Mouse (Mus musculus): ENCODE measurements around the gene Lmo2.
"Not testable (repeated sequence)": the region's sequence is repeated elsewhere in the genome, so short reads cannot be mapped to it uniquely, and the experiment has no call there.

The Lmo2 gene

DNA sequence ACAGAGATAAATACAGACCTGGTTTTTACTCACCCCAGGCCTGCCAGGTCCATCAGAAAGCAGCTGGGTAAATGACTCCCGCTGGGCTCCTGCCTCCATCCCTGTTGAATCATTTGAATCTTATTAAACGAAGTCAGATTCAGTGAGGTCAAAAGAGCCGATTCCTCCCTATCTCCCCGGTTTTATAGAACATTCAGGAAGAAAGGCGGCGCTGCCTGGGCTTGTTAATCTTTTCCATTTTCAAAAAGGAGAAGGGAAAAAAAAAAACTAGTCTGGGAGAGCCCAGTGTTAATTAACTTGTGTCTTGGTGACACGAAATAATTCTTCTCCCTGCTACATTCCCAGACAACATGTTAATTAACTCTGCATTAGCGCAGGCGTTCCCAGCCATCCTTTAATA, 19.9 kb downstream of the Lmo2 start:
- DNase-seq (ENCODE audit: low spot score in 2 of 2) = no peak

DNA sequence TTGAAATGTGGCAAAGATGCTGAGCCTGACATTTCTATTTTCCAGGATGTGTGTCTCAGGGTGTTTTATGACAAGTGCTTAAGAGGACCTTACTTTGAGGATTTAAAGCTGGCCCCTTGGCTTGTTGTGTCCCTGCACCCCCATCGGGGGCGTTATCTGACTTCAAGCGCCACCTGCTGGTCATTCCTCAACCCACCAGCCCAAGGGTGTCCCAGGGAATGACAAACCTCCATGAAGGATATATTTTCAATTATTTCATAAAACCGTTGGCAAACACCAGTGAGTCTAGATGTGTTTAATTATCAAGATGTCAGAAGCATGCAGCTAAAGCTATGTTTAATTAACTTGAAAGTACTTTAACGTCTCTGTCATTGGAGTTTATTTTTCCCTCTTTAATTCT, 24.5 kb downstream of the Lmo2 start:
- peak; percentile 62 to 84 for DNase-seq (ENCODE audit: low spot score in 2 of 2)

DNA sequence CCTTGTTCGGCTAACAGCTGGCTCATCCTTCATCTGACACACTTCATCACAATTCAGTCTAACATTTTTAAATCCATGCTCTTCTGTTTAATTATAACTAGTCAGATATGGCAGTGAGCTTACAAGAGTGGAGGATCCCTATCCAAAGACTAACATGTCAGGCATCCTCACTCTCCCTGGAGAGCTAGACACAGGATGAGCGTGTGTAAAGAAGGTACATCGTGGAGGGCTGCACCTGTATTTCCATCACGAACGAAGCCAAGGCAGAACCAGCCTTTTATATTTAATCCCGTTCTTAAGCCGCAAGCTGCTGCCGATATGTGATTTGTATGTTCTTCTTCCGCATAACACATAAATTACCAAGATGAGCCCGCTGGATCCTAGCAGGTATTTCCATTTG, 25.4 kb downstream of the Lmo2 start:
- DNase-seq (ENCODE audit: low spot score in 2 of 2) = no peak

DNA sequence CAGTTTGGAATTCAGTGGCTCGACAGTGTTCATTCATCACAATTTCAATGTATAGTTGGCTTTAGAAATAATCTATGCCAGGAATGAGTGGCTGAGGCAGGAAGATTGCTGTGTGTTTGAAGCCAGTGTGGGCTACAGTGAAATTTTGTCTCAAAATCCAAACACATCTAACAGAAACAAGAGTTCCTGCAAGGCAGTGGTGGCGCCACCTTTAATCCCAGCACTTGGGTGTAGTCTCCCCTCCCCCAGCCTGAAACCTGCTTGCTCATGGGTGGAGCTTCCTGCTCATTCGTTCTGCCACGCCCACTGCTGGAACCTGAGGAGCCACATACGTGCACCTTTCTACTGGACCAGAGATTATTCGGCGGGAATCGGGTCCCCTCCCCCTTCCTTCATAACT, 29.8 kb downstream of the Lmo2 start:
- DNase-seq (ENCODE audit: low spot score in 2 of 2) = not testable (repeated sequence)

DNA sequence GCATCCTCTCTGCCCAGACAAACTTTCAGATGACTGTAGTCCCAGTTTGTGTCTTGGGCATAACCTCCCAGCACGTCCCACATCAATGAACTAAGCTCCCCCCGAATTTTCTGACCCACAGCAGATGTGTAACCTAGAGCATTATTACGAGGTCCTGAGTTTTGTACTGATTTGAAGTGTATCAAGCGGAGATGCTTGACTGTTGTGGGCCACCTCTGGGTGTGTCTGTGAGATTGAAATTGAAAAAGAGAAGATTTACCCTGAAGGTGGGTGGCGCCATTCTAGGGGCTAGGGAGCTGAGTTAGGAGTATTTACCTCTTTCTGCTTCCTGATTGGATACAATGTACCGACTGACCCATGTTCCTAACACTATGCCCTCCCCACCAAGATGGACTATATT, 31.9 kb downstream of the Lmo2 start:
- no peak for DNase-seq (ENCODE audit: low spot score in 2 of 2)

DNA sequence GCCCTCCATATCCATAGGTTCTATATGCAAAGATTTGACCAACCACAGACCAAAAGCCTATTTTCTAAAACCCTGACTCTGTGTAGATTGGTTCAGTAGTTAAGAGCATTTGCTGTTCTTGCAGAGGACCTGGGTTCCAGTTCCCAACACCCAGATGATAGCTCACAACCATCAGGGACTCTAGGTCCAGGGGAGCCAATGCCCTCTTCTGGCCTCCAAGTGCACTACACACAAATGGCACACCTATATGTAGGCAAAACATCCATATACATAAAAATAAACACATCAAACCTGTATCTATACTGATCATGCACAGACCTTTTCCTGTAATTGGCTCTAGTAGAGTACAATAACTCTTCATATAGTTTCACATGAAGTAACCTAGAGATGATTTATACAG, 33.5 kb downstream of the Lmo2 start:
- DNase-seq (ENCODE audit: low spot score in 2 of 2) = no peak

DNA sequence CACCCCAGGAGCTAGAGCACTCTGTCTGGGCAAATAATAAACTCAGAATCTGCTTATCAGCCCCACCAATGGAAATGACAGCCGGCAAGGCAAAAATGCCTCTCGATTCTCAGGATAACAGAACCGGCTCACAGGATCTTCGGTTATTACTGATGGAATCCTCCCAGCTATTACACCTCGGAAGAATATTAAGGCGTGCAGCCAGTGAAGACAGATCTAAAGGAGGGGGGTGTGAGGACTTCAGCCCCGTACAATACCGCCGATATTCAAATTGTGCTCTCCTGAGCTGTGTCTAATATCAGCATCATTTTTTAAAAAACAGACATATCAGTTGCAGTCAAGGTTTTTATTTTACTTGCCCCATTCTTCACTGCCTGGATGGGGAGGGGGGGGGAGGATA, 34.4 kb downstream of the Lmo2 start:
- DNase-seq (ENCODE audit: low spot score in 2 of 2) = no peak

DNA sequence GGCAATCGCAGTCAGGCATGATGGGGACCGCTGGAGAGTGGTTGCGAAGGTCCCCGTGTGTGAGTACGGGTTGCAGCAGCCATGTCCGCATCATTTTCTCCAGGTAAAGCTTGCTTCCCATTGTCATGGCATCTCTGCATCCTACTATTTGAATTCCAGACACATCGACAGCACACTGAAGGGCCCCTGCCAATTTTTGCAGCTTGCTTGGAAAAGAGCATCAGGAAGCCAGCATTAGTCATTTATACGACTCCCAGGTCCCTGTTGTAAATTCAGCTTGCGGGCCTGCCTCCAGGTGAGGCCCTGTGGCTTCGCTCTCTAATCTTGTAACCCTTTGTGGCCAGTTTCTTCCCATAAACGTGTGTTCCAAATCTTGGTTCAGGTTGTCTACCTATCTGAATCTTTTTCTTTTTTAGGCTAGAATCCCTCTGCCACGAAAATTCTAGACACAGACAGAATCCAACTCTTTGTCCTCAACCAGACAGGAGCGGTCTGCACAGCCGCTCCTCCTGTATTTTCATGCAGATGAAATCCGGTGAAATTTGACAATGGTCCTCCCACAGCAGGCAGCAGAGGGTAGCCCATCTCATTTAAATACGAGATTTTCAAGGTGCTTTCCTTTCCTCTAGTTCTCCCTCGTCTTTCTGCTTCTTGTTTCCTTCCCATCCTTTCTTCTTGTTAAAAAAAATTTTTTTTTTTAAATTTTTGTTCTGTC, 35.0 kb downstream of the Lmo2 start:
- DNase-seq (ENCODE audit: low spot score in 2 of 2) = no peak

DNA sequence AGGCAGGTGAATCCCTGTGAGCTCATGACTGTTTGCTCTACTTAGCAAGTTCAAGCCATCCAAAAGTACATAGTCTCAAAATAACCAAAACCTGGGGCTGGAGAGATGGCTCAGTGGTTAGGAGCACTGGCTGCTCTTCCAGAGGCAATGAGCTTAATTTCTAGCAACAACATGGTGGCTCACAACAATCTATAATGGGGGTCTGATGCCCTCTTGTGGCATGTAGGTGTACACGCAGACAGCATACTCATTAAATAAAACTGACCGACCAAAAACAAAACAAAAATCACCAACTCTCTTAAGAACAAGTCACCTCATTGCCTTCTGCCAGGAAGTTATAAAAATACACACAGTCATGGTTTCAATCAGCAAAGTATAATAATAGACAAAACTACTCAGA, 43.3 kb downstream of the Lmo2 start:
- DNase-seq (ENCODE audit: low spot score in 2 of 2) = peak in 1 of 2 experiments; percentile 32

DNA sequence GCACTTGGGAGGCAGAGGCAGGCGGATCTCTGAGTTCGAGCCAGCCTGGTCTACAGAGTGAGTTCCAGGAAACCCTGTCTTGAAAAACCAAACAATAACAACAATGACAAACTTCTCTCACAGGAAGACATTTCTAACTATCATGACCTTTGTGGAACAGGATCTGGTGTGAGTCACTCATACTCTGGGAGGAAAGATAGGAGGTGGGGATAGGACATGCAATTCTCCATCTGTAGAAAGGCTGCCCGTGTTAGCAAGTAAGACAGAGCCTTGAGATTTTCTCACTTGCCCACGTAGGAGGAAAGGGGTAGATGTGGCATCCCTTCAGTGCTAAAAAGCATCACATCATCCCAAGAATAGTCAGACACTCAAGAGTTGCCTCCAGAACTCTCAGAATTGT, 44.1 kb downstream of the Lmo2 start:
- no peak for DNase-seq (ENCODE audit: low spot score in 2 of 2)

DNA sequence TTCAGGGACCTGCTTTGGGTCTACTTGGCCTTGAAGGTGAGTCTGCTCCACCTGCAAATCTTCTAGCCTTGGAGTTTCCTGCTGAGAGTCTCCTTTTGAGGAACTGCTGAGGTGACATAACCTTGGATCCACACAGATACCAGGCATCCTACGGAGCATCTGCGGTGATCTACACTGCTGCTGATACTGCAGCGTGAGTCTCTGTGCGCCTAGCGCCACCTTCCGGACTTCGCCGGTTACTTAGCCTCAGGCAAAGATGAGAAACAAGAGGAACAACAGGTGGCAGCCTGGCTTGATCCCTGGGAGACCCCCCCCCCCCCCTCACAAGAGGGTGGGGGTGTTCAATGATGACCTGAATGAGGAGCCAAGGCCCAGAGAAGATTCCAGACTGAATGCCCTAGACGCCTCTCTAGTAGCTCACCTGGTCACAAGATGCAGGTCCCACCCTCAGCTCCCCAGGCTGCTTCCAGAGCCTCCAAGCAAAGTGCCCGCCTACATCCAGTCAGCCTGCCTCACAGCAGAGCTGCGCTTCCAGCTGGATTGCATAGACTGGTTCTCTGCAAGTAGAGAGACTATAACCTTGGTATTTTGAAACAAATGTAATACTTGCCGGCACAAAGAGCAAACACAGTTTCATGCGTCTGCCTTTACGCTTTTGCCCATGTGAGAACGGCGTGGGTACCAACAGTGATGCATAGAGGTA, 45.1 kb downstream of the Lmo2 start:
- DNase-seq (ENCODE audit: low spot score in 2 of 2) = peak; percentile 77 to 84

DNA sequence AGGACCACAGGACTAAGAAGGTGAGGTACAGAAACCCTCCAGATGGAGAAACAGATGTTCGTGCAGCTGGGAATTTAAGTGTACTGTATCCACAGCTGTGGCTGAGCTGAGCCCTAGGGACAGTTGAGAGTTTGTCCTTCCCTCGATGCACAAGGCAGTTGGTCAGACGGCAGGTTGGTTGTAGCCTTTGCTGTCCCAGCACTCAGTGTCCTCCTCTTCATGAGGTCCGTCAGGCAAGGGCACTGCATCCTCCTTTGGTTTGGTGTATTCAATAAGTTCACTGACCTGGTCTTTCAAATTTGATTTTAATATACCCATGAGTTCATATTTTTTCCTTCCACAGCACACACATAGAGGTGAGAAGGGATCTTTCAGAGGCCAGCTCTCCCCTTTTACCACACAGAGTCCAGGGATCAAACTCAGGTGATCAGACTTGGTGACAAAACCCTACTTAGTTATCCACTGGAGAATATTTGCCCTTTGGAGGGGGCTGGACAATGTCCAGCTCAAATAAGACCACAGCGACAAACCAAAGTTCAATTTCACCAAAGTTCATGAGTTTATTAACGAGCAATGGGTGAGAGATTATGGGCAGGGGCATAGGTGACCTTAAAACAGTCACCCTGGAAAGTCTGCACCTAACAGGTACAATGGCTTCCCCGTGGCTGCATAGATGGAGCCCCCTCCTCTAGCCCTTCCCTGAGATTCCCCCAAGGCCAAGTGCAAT, 50.2 kb downstream of the Lmo2 start:
- no peak for DNase-seq (ENCODE audit: low spot score in 2 of 2)

DNA sequence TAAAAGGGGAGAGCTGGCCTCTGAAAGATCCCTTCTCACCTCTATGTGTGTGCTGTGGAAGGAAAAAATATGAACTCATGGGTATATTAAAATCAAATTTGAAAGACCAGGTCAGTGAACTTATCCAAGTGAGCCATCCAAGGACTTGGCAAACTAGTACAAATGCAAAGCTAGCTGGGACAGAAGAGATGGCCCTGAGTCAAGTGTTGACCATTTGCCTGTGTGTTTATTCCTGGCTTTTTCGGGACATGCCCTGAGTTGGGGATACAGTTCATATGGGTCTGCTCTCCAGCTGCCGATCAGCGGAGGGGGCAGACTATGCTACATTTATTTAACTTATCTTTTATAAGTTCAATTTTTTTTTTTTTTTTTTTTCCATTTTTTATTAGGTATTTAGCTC, 51.1 kb downstream of the Lmo2 start:
- DNase-seq (ENCODE audit: low spot score in 2 of 2) = not testable (repeated sequence)

DNA sequence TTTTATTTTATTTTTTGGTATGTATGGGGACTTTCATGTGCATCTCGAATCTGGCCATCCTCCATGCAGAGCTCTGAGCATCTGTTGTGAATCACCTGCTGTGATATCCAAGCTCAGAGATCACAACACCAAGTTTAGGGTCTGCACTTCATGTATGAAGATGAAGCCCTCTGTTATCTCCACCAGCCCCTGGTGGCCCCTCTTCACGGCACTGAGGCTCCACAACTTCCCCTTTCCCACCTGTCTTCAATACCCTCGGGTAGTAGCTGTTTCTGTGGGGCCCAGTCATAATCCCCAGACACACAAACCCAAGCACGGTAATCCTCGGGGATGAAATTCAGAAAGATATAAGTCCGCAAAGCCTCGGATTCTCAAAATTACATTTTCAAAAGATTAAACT, 65.3 kb downstream of the Lmo2 start:
- no peak for DNase-seq (ENCODE audit: low spot score in 2 of 2)

DNA sequence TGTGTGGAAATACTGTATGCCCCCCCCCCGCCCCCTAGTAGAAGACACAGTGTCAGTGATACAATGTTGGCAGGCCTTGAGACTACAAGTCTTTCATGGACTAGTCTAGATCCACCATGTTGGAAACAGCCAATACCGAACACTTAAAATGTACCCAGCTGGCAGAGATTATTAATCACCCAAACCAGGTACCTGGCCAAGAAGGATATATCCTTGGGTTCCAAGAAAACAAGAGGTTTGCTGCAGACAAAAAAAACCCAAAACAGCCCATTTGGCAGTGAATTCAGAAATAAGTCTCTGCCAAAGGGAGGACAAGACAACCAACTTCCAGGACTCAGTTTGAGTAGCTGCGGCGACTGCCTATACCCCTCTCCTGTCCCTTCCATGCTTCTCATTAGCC, 66.9 kb downstream of the Lmo2 start:
- no peak for DNase-seq (ENCODE audit: low spot score in 2 of 2)

DNA sequence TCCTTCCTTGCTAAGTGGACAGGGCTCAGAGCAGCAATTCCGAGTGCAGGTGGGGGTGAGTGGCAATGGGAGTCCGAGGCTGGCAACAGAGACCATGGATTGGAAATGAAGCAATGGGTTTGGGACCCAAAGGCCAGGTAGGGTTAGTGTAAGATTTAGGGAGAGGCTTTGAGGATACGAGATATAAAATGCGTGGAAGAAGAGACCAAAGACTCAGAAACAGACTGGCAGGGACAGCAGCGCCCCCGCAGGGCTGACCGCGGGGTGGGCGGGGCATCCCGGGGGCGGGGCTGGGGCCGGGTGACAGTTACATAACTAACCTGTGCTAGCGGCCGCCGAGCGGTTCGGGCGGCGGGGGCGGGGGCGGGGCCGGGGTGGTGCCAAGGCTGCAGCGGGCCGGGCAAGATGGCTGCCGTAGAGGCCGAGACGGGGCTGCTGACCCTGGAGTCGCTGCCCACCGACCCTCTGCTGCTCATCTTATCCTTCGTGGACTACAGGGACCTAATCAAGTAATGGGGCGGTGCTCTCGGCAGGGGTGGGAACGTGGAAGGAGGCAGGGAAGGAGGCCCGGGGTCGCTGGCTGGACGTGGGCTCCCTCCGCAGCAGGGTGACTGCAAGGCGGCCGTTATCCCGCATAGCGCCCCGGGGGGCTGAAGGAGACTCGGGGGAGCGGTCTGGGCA, 69.8 kb downstream of the Lmo2 start, which contains the start of gene Fbxo3:
Fbxo3 (plus strand) TSS at position 264 of the 681 bp plus-strand sequence.
- DNase-seq (ENCODE audit: low spot score in 2 of 2) = peak; percentile 80 to 85

DNA sequence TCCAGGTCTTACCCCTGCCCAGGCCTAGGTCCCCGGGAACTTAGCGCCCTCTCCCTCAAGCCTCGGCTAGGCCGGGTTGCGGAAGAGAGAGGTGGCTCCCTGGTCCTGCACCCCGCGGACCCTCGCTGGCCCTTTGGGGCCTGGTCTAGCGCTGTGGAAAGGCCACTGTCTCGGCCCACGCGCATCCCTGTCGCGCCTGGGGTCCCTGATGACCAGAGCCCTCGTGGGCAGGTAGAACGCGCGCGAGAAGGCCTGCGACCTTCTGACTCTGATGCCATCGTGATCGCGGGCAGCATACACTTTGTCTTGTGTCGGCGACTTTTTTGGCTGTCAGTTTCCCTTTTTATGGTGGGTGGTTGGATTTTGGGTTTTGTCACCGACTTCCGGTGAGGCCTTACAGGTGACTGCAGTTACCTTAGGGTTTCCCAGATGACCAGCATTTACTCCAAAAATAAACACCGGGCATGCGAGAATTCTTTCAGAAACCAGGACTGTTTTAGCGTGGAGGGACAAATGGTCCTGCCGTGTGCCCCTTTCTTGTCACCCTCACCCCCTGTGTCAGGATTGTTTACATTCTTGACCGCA, 70.4 kb downstream of the Lmo2 start, which contains the start of gene 4931422A03Rik:
4931422A03Rik (minus strand) TSS at position 223 of the 585 bp plus-strand sequence.
- DNase-seq (ENCODE audit: low spot score in 2 of 2) = peak; percentile 32 to 46

DNA sequence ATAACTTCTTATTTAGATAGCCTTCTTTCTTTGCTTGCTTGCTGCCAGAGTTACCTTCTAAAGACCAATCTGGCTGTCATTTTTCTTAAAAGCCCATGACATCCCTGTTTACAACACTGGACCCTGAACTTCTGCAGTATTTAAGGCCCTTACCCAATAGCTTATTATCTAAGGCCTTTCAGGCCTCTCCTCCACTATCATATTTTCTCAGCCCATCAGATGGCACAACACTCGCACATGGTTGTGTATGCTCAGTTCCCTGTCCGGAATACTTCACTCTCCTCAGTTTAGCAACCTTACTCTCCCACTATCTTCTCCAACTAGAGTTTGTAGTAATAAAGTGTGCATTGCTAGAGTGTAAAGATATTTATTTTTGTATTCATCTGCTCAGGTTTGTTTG, 71.3 kb downstream of the Lmo2 start:
- no peak for DNase-seq (ENCODE audit: low spot score in 2 of 2)

DNA sequence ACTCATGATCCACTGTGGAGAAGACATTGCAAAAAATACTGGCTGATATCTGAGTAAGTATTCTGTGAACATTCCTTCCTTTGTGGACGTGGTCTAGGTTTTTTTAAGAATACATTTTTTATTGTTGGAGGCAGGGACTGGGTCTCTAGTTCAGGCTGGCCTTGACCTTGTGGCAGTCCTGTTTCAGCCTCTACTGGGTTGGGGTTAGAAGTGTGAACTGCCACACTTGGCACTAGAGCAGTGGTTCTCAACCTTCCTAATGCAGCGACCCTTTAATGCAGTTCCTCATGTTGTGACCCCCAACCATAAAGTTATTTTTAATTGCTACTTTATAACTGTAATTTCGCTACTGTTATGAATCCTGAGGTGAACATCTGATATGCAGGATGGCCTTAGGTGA, 72.6 kb downstream of the Lmo2 start:
- no peak for DNase-seq (ENCODE audit: low spot score in 2 of 2)
